Mouse (Mus musculus) kidney, postnatal 10 days (tissue): ENCODE results near the gene P2rx4.
A peak's percentile ranks its signal among the peaks of the same experiment; 100 is the strongest.
"Not testable (repeated sequence)": the region's sequence is repeated elsewhere in the genome, so short reads cannot be mapped to it uniquely, and the experiment has no call there.

Experiments
- DNase-seq: peaks from one replicate; pipeline ENCODE4 v3.0.0; 2021; ENCODE audit warnings: mixed read lengths

The P2rx4 gene

GRCm38 (mm10) chr5:122707276-122708181 is at the start of gene P2rx4:
Gene P2rx4 (plus strand): TSS chr5:122707544.
- peak; percentile 86 for DNase-seq

DNA sequence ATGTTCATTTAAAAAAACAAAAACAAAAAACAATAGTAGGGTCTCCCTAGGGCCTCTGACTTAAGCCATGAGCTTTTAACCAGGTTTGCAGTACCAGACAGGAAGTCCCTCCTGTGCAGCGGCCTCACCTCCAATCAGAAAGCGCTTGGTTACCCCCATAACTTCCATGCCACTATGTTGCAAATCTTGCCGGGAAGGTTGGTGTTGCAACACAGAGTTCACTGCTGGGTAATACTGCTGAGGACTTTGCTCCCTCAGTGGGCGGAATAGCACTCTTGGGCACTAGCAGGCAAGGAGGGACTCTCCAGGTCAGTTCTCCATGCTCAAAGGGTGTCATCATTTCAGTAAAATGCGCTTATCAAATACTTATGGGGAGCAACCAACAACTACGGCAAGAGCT is 44.8 kb upstream of the P2rx4 start:
- no peak for DNase-seq

- DNase-seq, result no peak
Measured at GRCm38 (mm10) chr5:122665036-122665435, 42.3 kb upstream of the P2rx4 start.

GRCm38 (mm10) chr5:122668981-122669897 is 38.1 kb upstream of the P2rx4 start:
- DNase-seq, result no peak

- not testable (repeated sequence) for DNase-seq
Measured at GRCm38 (mm10) chr5:122671641-122672040, 35.7 kb upstream of the P2rx4 start.

- DNase-seq, result no peak
Measured at GRCm38 (mm10) chr5:122672298-122672697, 35.0 kb upstream of the P2rx4 start.

- DNase-seq, result no peak
Measured at GRCm38 (mm10) chr5:122676002-122676401, 31.3 kb upstream of the P2rx4 start.

- DNase-seq, result no peak
Measured at GRCm38 (mm10) chr5:122677983-122678382, 29.4 kb upstream of the P2rx4 start.

GRCm38 (mm10) chr5:122679881-122680280 is 27.5 kb upstream of the P2rx4 start:
- no peak for DNase-seq

DNA sequence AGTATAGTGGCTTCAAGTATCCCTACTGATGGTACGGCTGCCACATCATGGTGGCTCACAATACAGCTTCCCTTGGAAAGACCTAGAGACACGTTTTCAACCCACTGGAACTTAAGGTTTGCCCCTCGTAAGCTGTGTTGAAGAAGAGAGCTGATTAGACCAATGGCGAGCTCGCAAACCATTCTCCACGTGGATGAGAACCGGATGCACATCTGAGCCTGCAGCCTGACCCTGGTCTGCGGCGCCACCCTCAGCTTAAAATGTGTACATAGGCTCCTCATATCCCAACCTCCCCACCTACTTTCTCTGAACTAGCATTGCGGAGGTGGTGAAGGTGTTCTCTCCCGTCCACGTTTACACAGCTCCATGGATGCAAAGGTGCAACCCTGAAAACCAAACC is 26.1 kb upstream of the P2rx4 start:
- DNase-seq, result no peak

GRCm38 (mm10) chr5:122683926-122684325 is 23.4 kb upstream of the P2rx4 start:
- DNase-seq, result no peak

GRCm38 (mm10) chr5:122687391-122687790 is 20.0 kb upstream of the P2rx4 start:
- DNase-seq, result no peak

DNA sequence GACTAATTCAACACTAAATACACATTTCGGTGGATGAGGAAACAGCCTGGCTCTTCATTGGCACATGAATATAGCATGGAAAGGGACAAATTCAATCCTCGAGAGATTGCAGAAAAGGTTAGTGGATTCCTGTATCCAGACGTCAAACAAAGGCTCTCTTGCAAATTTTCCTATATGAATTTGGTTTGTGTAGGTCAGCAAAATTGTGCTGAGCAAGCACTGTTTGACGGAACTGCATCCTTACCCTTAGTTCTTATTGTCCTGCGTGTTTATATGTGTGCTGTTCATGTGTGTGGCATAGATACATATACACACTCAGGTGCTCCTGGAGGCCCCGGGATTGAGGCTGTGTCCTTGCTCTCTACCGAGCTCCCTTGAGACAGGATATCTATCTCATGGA is 18.2 kb upstream of the P2rx4 start:
- no peak for DNase-seq

GRCm38 (mm10) chr5:122690486-122690885 is 16.9 kb upstream of the P2rx4 start:
- DNase-seq, result no peak

DNA sequence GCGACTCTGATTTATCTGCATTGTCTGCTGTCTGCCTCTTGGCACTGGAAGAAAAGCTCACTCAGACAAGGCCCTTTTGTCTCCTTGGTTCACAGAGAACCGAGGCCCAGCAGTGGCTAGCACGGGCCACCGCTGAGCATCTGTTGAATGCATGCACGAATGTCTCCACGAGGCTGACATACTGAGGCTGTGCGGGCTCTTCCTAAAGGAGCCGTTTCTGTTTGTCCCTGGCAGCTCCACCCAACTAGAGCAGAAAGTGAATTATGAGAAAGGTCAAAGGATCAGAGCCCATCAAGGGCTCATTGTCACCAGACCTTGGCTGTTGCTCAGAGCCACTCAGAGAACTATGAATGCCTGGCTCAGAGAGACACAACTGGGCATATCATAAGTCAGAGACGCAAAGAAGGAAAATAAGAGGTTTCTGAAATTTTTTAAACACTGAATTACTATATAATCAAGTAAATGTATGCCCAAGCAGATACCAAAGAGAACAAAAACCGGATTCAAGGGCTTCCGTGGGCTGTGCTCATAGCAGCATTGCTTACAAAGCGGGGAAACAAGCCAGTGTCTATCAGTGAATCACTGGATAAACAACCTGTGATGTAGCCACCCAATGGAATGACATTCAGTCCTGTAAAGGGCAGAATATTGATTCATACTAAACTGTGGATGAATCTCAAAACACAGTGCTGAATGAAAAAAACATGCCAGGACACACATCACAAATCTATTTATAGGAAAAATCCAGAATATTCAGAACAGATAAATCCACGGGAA is 13.7 kb upstream of the P2rx4 start:
- DNase-seq, result peak; percentile 36

GRCm38 (mm10) chr5:122695516-122695915 is 11.8 kb upstream of the P2rx4 start:
- DNase-seq, result no peak

DNA sequence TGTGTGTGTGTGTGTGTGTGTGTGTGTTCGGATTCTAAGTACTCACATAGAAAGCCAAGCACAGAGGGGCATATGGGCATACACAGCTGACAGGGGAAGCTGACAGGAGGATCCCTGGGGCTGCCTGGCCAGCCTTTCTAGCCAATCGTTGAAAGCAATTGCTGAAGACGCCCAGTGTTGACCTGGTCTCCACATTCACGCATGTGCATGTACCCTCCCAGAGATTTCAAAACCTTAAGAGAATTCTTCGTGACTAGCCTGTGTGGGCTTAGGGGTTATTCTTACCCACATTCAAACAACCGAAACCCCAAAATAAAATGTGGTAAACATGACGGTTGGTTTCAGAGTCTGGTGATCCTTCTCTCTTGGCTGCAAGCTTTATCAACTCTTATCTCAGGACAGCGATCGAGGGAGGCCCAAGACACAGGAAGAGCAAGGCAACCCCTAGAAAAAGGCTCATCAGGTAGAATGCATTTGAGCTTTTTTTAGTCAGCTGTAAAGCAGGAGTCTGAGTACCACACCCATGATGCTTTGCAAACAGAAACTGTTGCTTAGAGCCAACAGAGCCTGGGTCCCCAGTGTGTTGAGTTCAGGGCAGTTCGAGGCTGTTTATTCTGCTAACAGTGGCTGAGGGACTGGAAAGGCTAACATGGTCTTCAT is 9.2 kb upstream of the P2rx4 start:
- DNase-seq, result no peak

- no peak for DNase-seq
Measured at GRCm38 (mm10) chr5:122698701-122699060, 8.7 kb upstream of the P2rx4 start.

DNA sequence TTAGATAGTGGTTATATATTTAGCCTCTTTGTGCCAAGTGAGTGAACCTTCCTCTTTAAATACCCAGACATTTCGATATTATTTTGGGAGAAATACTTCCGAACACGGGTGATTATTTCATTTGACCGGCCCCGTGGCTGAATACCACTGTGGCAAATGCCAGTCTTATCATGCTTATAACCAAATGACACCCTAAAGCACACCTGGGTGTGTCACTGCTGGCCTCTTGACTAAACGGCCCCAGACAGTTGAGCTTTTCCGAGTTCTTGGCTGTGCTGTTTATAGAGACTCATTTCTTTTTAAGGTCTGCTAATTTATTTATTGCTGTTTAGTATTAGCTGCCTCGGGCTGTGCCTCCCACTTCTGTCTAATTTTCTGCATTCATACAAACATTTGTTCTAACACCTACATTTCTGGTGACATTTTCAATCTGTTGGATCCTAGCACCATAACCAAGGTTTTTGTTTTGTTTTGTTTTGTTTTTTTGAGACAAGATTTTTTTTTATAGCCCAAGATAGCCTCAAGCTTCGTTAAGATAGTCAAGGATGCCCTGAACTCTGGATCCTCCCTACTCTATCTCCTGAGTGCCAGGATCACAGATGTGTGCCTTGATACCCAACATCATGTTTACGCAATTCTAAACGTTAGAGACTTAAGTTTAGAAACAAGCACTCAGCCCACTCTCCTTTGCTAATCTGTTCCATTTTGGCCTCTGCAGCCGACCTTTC is 7.1 kb upstream of the P2rx4 start:
- no peak for DNase-seq

DNA sequence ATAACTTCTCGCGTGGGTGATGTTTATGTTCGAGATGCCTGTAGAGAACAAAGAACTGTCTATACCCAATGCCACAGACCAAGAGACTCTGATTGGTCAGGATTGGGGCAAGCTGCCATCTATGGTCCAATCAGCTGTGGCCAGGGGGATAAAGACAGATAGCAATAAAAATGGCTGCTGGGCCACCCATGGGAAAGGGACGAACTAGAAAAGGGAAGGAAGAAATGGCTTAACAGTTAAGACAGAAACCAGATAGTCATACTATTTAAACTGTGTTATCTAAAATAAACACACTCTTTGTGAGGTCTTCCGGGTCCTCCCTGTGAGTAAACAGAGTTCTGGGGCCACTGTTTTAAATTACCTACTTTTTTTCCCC is 6.5 kb upstream of the P2rx4 start:
- DNase-seq, result no peak

GRCm38 (mm10) chr5:122702156-122702555 is 5.2 kb upstream of the P2rx4 start:
- DNase-seq, result no peak

- no peak for DNase-seq
Measured at GRCm38 (mm10) chr5:122703574-122703973, 3.8 kb upstream of the P2rx4 start.
